Mouse (Mus musculus) B cell, adult 67 days (primary cell): ENCODE measurements around the gene Carm1. TPM values are rescaled to one million over a fixed set of nuclear protein-coding genes. Genes with fewer than 3 reads are reported as not detected.

Source experiments
- total RNA-seq, 2 experiments: library from RNA; stranded (reverse); gene quantifications; 4 replicates each; pipeline ENCODE4 v1.2.4; 2023

The Carm1 gene
- 10 to 100 TPM; 66.2 to 67.1 TPM for total RNA-seq

DNA sequence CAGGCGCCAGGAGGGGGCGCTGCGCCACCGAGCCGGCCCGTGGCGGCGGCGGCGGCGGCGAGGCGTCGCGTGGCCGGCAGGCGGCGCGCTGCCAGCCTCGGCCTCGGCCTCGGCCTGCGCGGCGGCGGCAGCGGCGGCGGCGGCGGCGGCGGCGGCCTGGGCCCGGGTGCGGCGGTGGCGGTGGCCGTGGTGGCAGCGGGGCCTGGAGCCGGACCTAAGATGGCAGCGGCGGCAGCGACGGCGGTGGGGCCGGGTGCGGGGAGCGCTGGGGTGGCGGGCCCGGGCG lies at the start of gene Carm1:
Carm1 (plus strand) TSS at position 106 of the 286 bp plus-strand sequence.

DNA sequence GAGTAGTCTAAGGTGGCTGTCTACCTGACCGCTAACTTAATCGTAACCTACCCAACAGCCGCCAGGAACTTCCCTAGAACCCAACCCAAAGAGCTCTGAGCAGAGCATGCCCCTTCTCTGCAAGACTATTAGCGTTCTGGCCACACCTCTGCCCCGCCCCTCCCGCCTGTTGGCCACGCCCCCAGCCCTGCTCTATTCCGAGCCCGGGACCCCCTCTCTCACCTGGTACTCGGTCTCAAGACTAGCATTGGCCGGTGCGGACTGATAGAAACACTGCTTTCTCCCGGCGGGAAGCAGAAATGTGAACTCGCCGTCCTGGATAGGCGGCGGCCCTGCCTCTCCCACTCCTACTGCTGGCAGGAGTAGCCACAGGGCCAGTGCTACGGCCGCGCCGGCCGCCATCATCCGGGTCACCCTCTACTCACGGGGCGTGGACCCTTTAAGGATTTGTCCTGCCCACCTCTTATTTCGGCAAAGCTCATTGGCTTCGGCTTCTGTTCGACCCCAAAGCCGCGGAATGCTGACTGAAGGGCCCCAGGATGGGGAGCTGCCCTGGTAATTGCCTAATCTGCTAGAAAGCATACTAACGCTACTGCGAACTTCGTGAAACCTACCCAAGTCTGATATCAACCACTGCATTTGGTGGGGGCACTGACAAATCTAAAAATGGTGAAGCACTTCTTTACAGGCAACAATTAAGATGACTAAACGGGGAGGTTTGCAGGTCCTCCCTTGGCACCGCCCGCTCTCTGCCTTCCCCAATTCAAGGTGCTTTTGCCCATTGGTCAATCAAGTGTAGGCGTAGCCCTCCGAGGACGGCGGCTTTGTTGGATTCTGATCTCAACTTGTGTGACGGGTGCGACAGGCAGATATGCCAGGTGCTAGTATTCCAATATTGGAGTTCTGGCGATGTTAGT lies 36.7 kb upstream of the Carm1 start, which contains the start of gene Tmed1:
Tmed1 (minus strand) TSS at position 481 of the 917 bp plus-strand sequence.

DNA sequence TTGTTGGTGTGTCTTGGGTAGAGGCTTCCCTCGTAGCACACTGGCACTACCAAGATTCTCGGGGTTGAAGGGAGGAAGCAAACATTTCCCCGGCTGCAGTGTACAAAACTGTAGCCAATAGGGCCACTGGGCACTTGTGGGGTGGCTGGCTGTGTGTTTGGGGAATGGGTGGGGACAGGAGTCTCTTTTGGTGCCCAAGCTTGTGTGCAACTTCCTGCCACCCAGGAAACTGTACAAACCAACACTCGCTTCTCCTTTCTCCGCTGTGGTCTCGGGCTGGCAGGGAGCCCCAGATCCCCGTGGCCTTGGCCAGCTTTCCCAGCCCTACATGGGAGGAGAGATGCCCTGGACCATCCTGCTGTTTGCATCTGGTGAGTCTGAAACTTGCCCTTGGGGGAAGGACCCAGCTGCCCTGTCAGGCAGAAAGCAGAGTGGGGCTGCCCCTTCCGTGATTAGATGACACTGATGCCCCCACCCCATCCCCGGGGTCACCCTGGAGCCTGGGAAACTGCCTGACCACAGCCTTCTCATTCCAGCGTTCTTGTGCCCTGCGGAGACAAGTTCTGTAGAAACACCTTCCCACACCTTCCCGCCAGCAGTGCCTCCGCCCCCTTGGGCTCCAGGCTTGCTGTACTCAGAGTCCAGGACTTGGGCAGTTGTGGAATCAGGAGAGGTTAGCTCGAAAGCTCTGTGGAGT lies 20.6 kb upstream of the Carm1 start, which contains the start of gene AB124611:
AB124611 (plus strand) TSS at position 240 of the 697 bp plus-strand sequence.

DNA sequence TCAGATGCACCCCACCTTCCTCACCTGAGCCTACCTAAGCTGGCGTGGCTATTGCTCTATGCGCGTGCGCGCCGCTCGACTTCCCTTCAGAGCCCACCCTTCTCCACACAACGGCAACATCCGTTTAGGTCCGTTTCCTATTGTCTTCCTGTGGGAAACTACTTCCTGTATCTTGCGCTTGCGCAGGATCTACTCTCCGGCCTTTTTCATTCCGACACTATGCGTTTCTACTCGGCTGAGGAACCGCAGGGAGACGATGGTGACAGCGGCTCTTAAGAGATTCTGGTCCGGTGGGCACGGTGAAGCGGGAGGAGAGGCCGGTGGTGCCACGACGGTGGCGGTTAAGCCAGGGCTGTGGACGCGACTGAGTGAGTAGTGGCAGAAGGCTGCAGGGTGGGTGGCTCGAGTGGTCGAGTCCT lies 46.0 kb downstream of the Carm1 start, which contains the start of the genes Timm29 and Yipf2:
Timm29 (plus strand) TSS at position 20 of the 419 bp plus-strand sequence.
Yipf2 (minus strand) TSS at position 126 of the 419 bp plus-strand sequence.

DNA sequence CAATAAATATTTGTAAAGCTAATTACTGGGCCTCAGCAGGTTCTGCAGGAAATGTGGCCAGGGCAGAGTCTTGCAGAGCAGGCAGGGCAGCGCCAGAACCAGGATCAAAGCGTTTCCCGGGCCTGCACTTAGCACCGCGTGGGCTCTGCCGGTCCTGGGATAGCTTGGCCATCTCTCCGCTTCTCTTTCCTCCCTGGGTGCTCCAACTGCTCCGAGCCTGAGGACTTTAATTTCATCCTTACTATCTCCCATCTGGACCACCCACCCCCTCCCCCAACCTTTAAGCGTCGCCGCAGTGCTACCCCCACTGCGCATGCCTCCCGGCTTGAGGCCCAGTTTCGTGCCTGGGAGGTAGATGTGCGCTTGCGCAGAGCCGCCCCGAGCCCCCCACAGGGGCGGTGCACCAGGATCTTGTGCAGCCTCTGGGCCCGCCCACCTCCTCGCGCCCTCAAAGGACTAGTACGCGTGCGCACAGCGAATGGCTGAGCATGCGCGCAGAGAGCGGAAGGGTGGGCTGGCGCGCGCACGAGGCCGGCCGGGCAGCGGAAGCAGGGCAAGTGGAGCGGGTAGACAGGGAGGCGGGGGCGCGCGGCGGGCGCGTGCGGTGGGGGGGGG lies 69.0 kb downstream of the Carm1 start, which contains the start of gene Smarca4:
Smarca4 (plus strand) TSS at position 553 of the 615 bp plus-strand sequence.

Other genes with a start within 250 kb of the Carm1 start
- gene Ap1m2, start 234.6 kb upstream of the Carm1 start, total RNA-seq, result 1 to 10 TPM; 2.7 to 2.9 TPM
- gene Slc44a2, start 226.2 kb upstream of the Carm1 start, total RNA-seq, result 100 to 1,000 TPM; 368 to 370 TPM
- 100 to 1,000 TPM; 135 to 155 TPM for gene Ilf3, start 179.0 kb upstream of the Carm1 start, total RNA-seq
- gene Qtrt1, start 135.1 kb upstream of the Carm1 start, total RNA-seq, result 10 to 100 TPM; 74.8 TPM
- 100 to 1,000 TPM; 224 to 230 TPM for gene Dnm2, start 122.0 kb upstream of the Carm1 start, total RNA-seq
- 10 to 100 TPM; 11.4 to 11.5 TPM for gene Tmed1, start 36.6 kb upstream of the Carm1 start, total RNA-seq
- gene AB124611, start 20.7 kb upstream of the Carm1 start, total RNA-seq, result 100 to 1,000 TPM; 134 to 143 TPM
- 10 to 100 TPM; 37.3 to 37.9 TPM for gene Timm29, start 45.8 kb downstream of the Carm1 start, total RNA-seq
- gene Yipf2, start 45.9 kb downstream of the Carm1 start, total RNA-seq, result 10 to 100 TPM; 16.0 to 19.4 TPM
- 10 to 100 TPM; 98.7 to 99.6 TPM for gene Smarca4, start 69.3 kb downstream of the Carm1 start, total RNA-seq
- 10 to 100 TPM; 16.8 to 17.6 TPM for gene Ldlr, start 176.6 kb downstream of the Carm1 start, total RNA-seq
- gene Spc24, start 213.4 kb downstream of the Carm1 start, total RNA-seq, result 1 to 10 TPM; 2.0 TPM